Mouse (Mus musculus) urinary bladder, postnatal 4 days (tissue): ENCODE measurements at regions not wholly inside any gene's neighbourhood (a gene's known extent, or its start where the extent isn't known, plus 50 kb on each side); places are given as distances from the start of the nearest gene placed in this dataset.

Experiments used
- DNase-seq, 2 experiments: peaks; one replicate each; pipeline ENCODE4 v3.0.0; 2021 to 2022; ENCODE audit warnings: low spot score in 2 of 2

- DNase-seq: no peak
Observed at GRCm38 (mm10) chr7:70016611-70017010, 349.9 kb downstream of the Nr2f2 start.

- no peak for DNase-seq
Observed at GRCm38 (mm10) chr7:70003200-70003986, 363.1 kb downstream of the Nr2f2 start.

GRCm38 (mm10) chr7:69998756-69999155 lies 367.8 kb downstream of the Nr2f2 start:
- no peak for DNase-seq

DNA sequence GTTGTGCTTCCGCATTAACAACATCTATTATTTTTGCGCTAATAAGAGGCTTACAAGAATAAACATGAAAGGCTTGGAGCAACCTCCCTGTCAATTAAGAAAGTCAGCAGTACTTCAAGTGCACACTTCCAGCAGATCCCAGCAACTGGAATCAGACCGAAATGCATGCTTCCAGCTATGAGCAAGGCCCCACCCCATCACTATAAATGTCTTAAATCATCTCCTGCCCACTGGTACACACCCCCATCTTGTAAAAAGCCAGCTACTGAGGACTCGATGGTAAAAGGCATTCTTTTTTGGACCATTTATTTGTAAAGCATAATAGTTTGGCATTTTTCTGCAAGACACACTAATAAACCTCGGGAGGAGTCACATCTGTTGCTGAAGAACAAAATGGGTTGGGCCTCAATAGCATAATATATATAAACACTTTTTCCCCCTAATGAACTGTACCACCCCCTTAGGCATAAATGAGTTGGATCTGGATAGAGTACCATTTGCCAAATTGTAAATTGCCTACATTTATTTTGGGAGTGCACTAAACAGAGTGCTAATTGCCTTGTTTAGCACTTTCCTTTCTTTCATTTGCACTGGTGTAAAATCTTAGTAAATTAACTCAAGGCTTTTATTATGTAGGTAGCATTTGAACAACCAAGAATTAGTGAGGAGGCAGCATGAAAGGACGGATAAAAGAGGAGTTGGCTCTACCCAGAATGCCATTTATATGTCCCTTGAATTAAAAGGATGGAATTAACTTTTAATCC lies 371.8 kb downstream of the Nr2f2 start:
- no peak for DNase-seq

- no peak for DNase-seq
Observed at GRCm38 (mm10) chr7:69992383-69993327, 373.9 kb downstream of the Nr2f2 start.

DNA sequence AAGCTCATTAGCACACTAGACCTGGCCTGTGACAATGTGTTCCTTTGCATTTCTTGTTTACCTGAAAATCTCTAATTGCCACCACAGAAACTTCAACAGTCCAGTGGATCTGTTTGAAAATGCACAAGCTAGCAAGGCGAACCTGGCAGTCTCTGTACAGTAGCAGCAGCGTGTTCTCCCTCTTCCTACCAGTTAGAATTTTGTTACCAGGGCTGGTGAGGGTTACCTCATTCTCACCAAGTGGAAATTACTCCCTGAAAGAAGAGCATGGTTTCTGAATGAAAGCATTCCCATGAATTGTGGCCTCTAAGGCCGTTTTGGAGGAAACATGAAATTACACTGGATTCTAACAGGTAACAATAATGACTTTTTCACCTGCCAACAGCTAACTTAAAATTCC lies 374.6 kb downstream of the Nr2f2 start:
- DNase-seq: no peak

DNA sequence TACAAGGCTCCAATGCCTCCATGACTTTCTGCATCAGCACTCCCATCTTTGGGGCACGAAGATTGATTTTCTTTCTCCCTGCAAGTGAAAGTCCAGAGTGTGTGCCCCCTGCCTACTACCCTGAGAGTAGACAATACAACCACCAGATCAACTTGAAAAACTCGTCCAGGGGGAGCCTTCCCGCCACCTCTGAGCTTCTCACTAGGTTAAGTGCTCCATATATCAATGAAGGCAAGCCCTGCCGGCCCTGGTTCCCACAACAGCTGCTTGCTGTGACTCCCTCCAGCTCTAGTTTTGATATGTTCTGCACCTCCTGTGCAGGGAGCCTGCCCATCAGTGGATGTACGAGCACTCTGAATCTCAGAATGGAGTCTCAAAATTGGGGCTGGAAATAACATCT lies 377.8 kb downstream of the Nr2f2 start:
- no peak for DNase-seq

GRCm38 (mm10) chr7:69981301-69981700 lies 385.2 kb downstream of the Nr2f2 start:
- no peak for DNase-seq

- no peak for DNase-seq
Observed at GRCm38 (mm10) chr7:69976369-69976768, 390.2 kb downstream of the Nr2f2 start.

DNA sequence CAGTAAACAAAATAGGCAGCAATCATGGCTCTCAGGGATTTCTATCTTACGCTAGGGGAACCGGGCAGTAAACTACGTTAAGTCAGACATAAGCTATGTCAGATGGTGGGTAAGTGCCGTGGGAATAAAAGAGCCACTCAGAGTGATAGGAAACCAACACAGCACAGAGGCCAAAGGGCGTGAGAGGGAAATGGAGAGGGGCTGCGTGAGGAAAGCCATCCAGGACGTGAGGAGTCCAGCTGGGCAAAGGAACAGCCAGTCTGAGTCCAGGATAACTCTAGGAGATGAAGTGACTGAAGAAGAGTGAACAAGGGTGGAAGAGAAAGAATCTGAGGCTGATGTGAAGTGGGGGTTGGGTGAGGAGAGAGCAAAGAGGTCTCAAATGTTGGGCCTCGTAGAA lies 402.5 kb downstream of the Nr2f2 start:
- no peak for DNase-seq

DNA sequence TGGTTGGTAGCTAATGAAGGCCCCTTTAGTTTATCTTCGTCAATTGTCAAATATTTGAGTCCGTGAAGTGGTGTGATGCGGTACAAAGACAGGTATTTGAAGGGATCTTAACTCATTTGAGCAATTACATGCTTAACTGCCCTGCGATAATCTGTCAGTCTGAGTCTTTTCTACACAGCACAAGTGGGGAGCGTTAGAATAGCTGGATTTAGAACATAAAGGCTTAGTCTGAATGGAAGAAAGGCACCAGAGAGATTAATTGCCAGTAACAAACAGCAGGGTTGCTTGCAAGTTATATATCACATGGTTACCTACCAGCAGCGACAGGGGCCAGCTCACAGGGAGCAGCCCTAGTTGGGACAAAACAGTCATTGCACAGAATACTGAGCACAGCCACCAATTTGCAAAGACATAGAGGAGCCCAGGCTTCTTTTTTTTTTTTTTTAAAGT lies 416.3 kb downstream of the Nr2f2 start:
- no peak for DNase-seq

DNA sequence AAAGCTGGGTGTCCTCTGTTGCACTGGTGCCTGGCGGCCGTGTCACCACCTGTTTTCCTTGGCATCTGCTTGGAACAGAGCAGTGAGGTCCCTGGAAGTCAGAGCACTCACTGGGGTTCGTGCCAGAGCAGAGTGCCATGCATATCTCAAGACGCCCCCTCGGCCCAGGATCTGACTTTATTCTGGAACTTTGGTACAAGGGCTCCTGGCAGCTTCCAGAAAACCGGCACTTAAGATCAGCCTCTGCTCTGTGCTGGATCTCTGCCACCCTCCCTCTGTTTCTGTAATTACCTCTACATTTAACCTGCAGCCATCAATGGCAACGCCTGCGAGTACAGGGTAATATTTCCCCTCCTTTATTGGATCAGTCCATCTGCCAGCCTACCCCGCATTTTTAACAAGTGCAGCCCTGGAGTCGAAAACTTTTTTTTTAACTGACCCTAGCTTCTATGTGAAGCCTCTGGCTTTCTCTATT lies 416.9 kb downstream of the Nr2f2 start:
- DNase-seq: no peak

DNA sequence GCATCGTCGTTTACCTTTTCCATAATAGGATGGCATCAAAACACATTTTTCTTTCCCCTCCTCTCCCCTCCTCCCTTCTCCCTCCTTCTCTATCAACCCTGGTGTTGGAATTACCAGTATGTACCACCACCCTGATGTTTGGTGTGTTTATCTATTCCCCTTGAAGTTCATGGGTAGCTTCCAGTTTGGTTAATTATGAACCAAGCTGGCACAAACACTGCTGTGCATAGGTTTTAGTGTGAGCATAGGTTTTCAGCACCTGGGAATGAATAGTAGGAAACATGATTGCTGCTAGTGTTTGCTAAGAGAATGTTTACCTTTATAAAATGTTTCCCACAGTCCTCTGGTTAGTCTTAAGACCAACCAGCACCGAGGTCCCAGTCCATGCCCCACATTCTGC lies 420.1 kb downstream of the Nr2f2 start:
- no peak for DNase-seq

DNA sequence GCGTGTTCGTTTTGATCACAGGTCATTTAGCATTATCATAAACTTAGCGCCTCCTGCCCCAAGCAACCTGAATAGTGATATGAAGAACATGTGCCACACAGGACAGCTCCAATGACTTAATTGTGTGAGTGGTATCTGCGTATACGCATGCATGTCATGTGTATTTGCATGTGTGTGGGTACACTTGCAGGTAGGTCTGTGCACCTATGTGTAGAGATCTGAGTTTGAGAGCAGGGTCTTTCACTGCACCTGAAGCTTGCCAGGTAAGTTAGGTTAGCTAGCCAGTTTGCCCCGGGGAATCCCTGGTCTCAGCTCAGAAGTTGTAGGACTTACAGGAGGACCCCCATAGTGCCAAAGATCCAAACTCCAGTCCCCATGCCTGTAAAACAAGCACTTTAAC lies 424.7 kb downstream of the Nr2f2 start:
- DNase-seq: no peak

DNA sequence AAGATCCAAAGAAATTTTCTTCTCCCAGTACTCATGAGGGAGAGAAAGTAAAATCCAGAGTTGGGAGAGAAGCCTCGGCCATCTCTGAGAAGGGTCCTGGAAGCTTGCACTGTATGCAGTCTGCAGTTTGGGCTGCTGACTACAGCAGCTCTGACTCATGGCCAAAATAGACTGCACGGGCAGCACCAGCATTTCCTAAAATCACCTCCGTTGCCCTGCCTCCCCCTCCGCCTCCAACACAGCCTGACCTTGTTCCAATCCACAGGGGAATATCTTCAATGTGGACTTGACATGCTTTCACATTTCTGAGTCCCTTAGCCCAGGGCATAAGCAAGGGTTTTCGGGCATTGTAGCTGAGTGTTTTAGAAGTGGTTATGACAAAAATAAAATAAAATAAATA lies 441.3 kb downstream of the Nr2f2 start:
- DNase-seq: no peak

- no peak for DNase-seq
Observed at GRCm38 (mm10) chr7:69924551-69924950, 442.0 kb downstream of the Nr2f2 start.

GRCm38 (mm10) chr7:69911760-69912159 lies 454.8 kb downstream of the Nr2f2 start:
- DNase-seq: no peak

DNA sequence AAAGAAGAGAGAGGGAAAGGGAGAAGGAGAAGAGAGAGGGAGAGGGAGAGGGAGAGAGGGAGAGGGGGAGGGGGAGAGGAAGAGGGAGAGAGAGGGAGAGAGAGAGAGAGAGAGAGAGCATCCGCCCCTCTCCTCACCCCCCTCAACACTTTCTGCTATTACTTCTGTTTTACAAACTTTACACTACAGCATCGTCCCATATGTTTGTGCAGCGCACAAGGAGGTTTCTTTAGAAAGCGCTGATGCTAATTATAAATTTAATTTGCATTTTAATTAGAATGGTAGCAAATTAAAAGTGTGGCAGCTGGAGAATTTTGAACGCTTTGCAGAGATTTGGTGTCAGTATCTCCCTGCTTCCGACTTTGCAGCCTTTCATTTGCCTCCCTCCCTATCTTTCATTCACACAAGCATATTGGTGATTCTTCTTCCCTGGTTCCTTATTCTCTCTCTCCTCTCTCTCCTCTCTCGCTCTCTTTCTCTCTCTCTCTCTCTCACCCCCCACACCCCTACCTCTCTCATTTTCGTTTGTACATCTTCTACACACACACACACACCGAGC lies 476.0 kb downstream of the Nr2f2 start:
- no peak for DNase-seq

DNA sequence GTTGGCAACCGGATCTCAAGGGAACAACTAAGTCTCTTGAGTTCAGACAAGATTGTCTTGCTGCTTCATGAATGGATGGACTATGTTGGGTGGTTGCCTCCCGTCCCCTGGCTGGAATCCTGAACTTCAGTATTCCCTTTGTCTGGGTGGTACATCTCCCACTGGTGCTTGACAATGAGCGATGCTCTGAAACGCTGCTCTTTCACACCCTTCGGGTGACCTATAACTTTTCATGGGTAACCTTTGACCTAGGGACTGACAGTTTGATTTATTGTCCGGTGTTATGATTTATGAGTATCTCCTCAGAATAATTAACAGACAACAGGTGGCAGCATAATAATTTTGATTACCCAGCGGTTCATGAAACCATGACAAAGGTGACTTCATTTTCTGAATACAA lies 478.3 kb downstream of the Nr2f2 start:
- no peak for DNase-seq

DNA sequence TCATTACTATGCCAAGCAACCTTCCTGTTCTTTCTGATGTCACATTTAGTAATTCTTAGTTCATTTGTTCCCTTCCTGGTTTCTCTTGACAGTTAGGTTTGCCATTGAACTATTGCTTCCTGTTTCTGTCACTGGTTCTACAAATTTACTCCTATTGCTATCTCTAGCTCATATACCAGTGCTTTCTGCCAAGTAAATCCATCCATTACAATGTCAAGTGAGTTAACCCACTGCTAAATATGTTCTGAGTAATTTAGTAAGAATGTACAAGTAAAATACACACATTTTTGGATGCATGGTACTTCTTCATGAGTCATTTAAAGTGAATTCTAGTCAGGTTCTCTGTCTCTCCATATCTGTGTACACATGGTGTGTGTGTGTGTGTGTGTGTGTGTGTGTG lies 489.5 kb downstream of the Nr2f2 start:
- no peak for DNase-seq

- DNase-seq: no peak
Observed at GRCm38 (mm10) chr7:69865801-69866200, 500.7 kb downstream of the Nr2f2 start.
